Mouse (Mus musculus): ENCODE measurements around the gene Gm13757.

GRCm38 (mm10) chr2:88426071-88426470 is 22.9 kb downstream of the Gm13757 start, which contains the start of gene Olfr1181:
- TF ChIP-seq CTCF (IDR thresholded peaks at IDR 0.05; ENCODE audit: extremely low read depth, insufficient read depth, insufficient read length, insufficient replicate concordance) (no peak), POLR2A (IDR thresholded peaks at IDR 0.05; ENCODE audit: low read depth, low read length) (no peak)
